Mouse (Mus musculus): ENCODE results near the gene Igfbp4.

The Igfbp4 gene

DNA sequence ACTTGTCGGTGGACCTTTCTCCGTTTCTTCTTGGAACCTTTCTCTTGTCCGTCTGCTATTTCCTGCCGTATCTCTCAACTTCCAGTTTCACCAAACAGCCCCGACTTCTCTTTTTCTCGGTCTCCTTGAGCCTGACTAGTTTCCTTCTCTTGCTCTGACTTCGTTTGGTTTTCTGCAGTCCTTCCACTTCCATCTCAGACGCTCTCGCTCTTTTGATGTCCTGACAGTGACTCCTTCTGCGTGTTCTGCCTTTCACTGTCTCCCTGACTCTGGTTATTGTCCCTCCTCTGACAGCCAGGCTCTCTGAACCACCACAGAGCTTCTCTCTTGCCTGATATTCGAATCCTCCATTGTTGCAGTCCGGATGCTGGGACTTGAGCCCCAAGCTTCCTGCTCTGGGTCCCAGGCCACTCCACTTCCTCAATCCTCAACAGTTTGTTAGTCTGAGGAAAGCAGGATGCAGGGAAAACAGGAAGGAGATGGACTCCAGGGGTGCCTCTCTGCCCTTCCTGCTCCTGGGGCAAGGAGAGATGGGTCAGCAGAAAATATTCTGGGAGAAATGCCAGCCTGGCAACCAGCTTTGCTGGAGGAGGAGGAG is 1.9 kb downstream of the Igfbp4 start:
- peak; percentile 67 to 77 for DNase-seq

DNA sequence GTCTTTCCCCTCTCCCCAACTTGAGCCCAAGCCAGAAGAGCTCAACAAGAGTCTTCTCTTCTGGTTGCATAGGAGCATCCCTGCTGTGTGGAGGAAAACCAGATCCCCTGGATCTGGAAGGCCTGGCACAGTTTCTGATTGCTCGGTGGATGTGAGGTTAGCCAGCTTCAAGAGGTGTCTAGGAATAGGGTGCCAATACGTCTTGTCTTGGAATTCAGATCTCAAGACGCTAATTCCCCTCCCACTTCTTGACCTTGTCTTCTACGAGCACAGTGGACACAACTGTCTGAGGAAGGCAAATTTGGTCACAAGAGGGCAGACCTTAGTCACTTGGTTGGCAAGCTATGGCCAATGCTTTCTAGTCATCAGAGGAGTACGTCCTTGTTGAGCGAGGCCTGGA is 2.6 kb downstream of the Igfbp4 start:
- DNase-seq: no peak

DNA sequence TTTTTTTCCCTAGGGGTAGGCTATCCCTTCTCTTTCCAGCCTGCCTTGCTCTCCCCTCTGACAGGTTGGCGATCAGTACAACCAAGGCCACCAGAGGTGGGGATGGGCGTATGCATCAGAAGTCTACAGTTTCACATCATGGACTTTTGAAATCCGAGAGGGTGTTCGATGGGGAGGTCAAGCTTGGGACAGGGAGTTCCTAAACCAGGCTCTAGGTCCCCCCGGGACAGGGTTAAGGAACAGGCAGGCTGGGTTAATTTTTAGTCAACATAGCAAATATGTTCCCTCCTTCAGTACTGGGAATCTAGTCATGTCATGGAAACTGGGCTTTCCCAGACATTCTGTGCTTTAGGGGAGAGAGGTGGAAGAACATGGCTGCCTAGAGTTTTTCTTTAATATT is 3.3 kb downstream of the Igfbp4 start:
- no peak for DNase-seq

DNA sequence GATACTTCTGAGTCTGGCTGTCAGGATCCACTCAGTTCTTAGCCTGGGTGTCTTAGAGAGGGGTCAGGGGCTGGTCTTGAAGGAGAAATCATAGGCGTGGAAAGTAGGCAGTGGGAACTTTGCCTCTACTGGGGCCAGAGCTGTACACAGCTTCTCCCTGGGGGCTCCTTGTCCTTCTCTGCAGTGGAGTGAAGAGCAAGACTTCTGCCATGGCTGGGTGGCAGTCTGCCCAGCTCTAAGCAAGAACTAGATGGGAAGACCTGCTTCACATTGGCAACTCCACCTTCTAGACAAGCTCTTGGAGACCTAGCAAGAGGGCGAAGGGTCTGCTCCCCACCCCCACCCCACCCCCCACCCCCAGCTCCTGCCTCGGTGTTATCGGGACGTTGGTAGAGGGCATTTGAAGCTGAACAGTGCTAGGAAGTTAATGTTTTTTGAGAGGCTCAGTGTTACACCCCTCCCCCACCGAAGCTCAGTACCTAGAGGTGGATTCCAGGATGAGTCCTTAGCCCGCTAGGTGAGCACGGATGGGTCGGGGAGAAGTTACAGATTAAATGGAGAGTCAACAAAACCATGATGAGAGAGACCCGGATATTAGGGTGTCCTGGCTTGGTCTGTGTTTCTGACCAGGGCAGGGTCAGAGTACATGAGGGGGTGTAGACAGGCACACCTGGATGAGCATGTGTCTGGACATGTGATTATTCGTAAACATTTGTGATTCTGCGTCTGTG is 4.3 kb downstream of the Igfbp4 start:
- DNase-seq: no peak

DNA sequence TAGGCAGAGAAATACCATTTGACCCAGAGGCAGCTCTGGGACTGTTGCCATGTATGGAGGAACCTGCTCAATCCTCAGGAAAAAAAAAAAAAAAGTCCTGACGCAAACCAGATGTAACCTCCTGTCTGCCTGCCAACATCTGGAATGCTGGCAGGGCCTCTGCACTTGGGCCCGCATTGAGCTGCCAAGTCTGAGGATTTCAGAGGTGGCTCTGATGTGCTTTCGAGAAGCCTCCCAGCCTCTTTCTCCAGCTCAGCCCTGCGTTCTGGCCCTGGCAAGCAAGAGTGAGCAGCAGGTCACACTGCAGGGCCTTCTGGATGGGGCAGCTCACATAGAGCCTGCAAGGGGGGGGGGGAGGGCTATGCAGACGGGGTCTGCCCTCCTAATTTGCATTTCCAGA is 6.1 kb downstream of the Igfbp4 start:
- DNase-seq: peak; percentile 75 to 89

DNA sequence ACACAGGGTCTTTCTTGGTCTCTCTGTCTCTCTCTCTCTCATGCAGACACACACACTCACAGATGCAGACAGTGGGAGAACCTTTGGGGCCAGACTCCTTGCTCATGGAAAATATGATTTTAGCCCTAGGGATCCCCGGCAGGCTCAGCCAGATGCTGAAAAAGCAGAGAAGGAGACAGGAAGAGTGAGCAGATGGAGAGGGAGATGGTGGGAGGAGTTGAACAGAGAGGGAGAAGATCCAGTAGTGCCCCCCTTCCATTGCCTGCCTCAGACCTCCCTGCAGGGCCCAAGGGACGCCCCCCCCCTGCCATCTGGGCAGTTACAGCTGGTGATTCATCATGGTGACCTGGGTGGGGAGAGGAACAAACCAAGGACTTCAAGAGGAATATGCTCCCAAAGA is 6.6 kb downstream of the Igfbp4 start:
- DNase-seq: peak in 1 of 2 experiments; percentile 34

DNA sequence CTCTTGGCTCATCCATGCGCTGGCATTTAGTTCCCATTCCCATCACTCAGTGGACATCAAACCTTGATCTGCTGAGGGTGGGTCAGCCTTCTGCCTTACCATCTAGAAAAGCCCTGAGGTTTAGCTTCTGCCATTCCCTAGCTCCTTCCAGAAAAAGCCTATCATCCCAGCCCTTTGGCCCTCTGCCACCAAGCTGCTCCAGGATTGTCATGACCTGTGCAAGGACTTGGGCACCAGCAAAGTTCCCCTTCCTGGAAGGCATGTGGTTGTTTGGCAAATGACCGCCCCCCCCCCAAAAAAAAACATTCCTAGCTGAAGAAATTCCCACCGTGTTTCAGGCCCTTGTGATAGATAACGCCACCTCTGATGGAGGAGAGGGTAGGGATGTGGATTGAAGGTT is 14.1 kb downstream of the Igfbp4 start:
- DNase-seq: peak; percentile 34 to 60

DNA sequence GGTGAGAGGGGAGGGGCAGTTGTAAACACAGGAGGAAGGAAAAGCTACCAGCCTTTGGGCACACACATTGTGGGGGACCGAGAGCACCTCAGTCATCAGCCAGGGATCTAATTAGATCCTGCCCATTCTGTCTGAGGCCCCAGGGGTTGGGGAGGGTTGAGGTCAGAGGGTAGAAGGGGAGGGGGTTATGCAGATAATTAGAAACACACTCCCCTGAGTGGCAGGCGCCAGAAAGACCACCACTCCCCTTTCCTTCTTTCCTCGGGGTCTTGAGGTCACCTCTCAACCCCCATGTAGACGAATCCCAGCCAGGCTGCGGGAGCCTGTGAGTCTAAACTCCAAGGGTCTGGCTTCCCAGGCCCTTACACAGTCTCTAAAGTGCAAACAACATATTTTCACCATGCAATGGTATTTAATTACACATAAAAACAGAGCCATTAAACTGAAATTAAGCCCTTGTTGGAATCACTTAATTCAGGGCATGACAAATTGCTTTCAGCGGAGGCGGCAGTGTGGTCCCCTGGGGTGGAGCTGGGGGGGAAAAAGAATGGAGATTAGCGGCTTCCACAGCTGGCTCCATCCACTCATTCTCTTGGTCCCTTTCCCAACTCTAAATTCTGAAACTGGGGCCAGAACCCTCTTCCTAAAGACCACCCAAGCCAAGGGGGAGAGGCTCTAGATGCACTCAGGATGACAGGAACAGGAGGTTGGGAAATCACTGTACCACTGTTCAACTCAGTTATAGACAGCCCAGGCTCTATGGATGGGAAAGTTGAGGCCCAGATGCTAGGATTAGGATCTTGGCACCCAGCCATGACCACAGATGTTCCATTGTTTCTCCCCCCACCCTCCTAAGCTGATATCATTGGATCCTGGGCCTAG is 14.8 kb downstream of the Igfbp4 start:
- DNase-seq: peak; percentile 45 to 83

DNA sequence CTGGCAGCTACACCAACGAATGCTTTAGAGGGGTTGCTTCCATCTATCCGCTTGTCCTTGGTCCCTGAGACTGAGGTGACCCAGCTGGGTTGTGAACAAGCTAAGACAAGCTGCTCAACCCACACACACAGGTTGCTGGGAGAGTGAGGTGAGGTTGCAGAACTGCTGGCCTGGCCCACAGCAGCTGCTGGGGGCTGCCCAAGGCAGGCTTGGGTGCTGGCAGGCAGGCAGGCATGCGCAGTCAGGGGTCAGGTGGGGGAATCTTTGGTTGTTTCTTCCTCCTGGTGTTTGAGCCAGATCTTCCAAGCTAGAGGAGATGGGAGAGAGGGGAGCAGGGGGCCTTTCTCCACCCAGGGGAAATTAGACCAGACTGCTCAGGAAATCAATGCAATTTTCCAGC is 19.4 kb downstream of the Igfbp4 start:
- peak; percentile 27 to 61 for DNase-seq

DNA sequence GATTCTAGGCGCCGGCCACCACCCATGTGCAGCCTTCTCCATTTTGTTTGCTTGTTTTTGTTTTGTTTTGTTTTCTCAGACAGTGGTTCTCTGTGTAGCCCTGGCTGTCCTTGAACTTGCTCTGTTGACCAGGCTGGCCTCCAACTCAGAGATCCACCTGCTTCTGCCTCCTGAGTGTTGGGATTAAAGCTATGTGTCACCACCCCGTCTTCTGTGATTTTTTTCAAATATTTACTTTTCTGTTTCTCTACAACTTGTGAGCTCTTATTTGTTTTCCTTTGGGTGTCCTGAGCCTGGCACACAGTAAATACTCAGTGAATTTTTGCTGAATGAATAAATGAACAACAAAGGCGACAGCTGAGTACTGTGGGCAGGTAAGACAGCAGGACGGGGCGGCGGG is 21.6 kb downstream of the Igfbp4 start:
- no peak for DNase-seq

DNA sequence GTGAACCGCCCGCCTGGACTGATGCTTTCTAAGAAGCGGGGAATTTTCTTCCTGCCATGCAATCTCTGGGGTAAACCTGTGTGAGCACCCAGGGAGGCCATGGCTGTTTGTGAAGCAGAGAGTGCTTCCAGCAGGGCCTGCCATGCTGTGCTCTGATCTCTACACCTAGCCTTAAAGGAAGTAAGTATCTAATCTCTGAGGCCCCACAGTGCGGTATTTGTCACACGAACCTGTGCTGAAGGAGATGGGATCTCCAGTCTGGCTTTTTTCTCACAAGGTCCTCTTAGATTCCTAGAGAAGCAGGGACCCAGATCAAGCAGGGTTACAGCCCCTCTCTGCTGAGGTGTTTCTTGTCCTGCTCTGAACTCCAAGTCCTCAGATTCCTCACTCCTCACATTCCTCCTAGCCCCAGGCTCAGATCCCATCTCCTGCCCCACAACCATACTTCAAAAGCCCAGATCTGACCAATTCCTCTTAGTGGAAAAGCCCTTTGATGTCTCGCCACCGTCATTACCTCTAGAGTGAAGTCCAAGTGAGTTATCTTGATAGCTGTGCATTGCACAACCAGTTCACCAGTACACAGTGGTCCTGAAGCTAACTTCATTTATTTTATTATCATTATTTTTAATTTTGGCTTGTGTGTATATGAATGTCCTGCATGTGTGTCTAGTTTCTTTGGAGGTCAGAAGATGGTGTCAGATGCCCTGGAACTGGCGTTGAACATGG is 22.5 kb downstream of the Igfbp4 start:
- DNase-seq: no peak

DNA sequence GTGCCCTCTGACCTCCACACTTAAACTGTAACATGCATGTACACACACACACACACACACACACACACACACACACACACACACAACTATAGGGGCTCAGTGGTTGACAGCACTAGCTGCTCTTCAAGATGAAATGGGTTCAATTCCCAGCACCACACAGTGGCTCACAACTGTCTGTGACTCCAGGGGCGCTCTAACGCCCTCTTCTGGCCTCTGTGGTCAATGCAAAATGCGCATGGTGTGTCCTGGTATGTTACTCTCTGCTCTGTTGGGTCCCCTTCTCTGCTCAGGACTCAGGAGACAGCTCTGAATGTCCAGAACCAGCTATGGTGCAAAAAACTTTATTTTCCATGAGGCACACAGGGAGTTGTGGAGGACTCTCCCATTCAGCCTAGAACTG is 24.3 kb downstream of the Igfbp4 start:
- no peak for DNase-seq

DNA sequence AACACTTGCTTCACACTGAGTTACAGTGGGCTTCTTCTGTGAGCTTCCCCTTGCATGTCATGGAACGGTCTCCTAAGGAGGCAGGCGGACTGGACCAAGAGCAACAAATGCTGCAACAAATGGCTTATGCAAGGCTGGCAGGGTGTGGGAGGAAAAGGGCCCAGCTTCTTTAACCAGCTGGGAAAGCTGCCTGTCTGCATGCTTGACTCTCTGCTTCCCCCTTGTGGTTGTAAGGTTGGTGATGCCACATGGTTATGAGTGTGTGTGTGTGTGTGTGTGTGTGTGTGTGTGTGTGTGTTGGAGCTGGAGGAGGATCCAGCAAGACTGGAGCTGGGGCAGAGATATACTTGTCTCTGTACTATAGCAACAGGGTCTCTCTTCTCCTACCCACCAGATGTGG is 24.9 kb downstream of the Igfbp4 start:
- peak; percentile 89 for DNase-seq

DNA sequence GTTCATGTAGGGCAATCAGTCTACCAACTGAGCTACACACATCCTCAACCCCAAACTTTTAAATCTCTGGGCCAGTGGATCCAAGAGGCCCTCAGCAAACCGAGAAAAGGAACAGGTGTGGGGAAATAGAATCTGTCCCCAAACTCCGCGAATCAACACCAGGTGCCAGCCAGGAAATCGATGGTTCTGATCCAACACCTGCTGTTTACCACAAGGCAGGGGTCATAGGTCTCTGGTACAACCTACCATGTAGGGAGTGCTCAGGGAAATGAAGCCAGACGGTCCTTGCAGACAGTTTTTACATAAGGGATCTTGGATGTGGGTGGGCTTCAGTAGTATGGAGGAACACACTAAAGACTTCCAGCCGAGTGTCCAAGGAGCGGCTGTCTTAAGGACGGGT is 26.5 kb downstream of the Igfbp4 start:
- DNase-seq: no peak

DNA sequence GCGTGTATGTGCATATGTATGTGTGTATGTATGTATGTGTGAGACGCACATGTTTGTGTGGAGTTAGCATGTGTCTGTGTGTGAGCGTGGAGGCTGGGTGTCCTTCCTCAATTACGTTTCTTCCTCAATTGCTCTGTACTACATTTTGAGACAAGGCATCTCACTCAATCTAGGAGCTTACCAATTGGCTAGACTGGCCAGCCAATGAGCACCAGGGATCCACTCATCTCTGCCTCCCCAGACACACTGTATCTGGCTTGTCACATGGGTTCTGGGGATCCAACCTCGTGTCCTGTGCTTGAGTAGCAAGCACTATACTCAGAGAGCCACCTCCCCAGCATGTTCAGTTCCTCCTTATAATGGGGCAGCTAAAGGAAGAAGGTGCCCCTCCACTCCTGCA is 27.4 kb downstream of the Igfbp4 start:
- no peak for DNase-seq

DNA sequence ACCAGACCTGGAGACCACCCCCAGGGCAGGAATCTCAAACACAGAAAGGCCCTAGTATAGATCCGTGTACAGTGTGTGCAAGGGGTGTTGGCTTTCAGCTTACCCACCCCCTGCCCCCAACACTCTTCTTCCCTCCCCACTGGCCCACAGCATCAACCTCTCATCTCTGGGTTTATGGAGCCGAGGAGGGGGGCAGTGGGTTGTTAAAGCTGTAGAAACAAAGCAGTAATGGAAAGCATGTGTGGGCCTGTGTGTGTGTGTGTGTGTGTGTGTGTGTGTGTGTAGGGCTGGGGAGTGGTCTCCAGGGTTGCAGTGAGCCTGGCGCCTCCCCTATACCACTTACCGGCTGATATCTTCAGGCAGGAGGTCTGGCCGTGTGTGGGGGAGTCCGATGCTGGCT is 30.8 kb downstream of the Igfbp4 start:
- no peak for DNase-seq

DNA sequence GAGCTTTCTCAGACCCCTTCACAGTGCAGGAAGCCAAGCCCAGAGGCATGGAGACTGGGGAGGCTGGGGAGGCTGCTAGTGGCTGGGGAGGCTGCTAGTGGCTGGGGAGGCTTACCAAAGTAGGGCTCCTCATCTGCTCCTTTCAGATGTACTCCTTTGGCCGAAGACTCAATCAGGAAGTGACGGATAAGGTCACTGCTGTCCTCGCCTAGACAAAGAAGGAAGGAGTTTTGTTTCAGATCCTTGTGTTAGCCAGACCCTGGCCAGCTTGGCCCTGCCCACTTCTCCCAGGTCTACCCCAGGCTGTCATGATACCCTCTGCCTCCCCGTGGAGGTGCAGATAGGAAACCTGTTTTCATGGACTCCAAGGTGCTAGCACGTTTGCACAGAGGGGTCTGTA is 32.7 kb downstream of the Igfbp4 start:
- DNase-seq: no peak

DNA sequence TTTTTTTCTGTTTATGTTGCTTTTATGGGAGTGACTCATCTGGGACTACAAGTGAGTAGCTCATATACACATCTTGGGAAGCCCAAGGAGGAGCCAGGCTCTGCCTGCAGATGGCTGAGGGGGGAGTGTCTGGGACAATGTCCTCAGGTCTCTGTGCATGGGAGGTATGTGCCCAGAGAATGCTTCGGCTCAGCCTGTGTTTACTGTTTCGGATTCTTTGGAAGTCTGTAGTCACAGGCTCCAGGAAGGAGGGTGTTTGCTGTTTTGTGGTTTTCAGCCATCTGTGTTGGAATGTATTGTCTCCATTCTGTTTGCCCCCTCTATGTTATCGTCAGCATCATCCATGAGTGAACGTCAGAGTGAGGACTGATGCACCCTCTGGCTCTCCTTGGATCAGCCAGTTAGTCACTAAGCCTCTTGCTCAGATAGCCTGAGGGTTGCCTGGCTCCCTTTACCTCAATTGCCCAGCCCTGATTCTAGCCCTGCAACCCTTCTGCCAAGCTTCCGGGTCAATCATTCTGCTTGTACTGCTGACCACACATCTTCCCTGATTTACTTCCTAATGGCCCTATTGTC is 35.8 kb downstream of the Igfbp4 start:
- peak in 1 of 2 experiments; percentile 50 for DNase-seq

DNA sequence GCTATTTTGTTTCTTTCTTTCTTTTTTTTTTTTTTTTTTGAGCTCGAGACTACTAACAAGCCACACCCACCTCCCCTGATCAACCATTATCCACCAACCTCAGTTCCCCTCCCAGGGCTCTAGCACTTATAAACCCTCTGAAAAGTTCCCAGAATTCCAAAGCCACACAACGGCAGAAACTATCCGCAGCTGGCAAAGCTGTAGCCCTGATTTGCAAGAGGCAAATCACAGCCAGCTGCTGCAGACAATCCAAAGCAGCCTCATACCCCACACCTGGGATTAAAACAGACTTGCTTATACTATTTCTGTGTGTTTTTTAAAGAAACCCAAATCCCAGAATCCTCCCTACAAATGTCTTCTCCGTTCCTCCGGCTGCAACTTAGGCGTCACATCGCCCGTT is 36.8 kb downstream of the Igfbp4 start:
- DNase-seq: no peak

DNA sequence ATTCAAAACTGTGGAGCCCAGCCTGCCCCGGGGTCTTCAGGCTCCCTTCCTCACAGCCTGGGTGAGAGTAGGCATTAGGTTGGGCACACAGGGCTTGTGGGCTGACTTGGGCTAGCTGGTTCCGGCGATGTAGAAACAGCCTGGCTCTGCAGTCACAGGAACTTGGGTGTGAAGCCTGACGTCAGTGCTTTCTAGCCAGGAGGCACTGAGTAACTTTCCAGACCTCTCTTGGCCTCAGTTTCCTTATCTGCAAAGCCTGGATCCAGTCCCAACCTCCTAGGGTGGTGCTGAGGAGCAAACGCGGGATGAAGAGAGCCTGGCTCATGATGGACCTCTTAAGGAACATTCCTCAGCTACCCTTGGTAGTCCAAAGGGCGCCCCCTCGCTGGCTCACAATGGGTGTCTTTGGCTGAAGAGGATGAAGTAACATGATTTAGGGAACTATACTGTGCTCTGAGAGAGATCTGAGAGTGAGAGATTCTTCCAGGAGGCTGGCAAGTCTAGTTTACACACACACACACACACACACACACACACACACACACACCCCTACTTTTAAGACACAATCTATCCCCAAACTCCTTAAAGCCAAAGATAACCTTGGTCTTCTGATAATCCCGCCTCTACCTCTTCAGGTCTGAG is 40.0 kb downstream of the Igfbp4 start:
- no peak for DNase-seq

DNA sequence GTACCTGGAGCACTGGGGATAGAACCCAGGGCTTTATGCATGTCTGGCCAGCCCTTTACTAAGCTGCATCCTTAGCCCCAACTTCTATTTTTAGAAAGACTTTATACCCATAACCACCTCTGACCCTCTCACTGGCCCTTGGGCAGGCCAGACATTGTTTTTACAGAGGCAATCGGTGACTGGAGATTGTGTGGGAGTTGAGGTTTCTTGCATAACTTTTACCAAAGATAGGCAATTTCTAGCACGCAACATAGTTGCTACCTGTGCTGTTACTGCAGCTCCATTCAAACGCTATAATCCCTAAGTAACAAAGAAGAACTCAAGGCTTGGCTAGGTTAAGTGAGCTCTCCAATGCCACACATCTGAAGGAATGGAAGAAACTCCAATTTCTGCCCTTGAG is 40.5 kb downstream of the Igfbp4 start:
- no peak for DNase-seq

DNA sequence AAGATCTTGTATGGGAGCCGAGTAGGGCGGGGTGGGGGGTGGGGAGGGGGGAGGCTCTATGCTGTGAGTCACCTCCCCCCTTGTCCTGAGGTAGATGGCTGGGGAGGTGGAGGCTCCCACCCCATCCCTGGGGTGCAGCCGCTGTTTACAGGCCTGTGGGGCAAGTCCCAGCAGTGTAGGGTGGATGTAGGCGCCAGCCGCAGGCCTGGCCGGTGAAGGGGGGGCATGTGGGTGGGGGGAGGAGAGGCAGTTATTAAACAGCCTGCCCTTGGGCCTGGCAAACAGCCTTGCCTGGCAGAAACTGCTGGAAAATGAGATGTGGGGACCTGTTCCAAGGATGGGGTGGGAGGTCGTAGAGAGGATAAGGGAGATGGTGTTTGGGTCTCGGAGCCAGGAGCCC is 41.1 kb downstream of the Igfbp4 start:
- DNase-seq: peak; percentile 38 to 56

Data from lung, postnatal 4 days (tissue).